Mouse (Mus musculus): ENCODE results near the gene Krt84. TPM values are rescaled to one million over a fixed set of nuclear protein-coding genes. Genes with fewer than 3 reads are reported as not detected.
A peak's percentile ranks its signal among the peaks of the same experiment; 100 is the strongest.

Gene Krt84
- not detected in 2 replicates for polyA plus RNA-seq (2016; fragmentation: Nextera tagmentation; extraction: Ambion mirVana)

DNA sequence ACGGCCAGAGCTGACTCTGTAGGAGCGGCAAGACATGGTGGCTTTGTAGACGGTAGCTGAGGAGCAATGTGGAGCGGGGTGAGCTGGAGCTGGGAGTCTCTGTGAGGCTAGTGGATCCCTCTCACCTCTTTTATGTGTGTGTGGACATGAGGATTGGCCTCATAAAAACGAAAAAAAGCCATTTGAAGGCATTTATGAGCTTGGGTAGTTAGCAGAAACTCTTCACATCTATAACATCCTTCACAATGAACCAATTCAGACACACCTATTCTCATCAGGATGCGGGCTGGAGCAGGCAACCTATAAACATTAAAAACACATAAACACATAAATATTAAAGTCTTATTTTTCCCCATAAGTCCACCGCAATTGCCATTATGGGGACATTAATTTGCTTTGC lies at the start of gene Krt84:
Gene Krt84, minus strand, starts transcription at position 101 of the 400 bp plus-strand sequence.
- Histone ChIP-seq H3K4me3 (no peak within 1 kb of the TSS), H3K9me3 (replicated peaks) (no peaks in the 10 kb centered on the region), H3K4me1 (peaks cover 7% of the 10 kb centered on the region), H3K27ac (replicated peaks) (no peak within 1 kb of the TSS), H3K27me3 (ENCODE audit: low read depth, poor library complexity, severe bottlenecking) (no peaks in the 10 kb centered on the region), H3K36me3 (no peaks in the 10 kb centered on the region)
- WGBS, result 89% methylated on average over 7 of the region's 7 CpGs
- no peak for DNase-seq (ENCODE audit: low spot score)

DNA sequence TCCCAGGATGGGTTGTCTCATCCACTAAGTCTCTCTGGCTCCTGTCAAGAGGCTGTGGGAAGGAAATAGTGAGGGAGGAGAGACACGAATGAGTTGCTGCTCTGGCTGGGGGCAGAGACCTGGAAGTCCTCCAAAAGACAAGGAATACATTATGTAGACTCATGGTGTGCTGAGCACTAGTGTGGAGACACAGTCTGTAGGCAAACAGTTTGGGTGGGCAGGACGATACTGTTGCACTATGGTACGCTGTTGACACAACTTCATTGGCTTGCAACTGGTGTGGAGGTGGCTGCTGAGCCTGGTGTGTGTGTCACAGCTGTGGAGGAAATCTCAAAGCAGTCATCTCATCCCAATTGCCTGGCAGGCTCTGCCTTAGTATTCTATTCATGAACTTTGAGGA lies 49.1 kb upstream of the Krt84 start:
- Histone ChIP-seq H3K4me3 (no peak overlapping the region), H3K27me3 (ENCODE audit: low read depth, poor library complexity, severe bottlenecking) (no peaks in the 10 kb centered on the region), H3K4me1 (no peaks in the 10 kb centered on the region), H3K36me3 (no peaks in the 10 kb centered on the region), H3K9me3 (replicated peaks) (no peaks in the 10 kb centered on the region), H3K27ac (replicated peaks) (no peak overlapping the region)
- WGBS, result 88% methylated on average over 3 of the region's 3 CpGs
- no peak for DNase-seq (ENCODE audit: low spot score)

DNA sequence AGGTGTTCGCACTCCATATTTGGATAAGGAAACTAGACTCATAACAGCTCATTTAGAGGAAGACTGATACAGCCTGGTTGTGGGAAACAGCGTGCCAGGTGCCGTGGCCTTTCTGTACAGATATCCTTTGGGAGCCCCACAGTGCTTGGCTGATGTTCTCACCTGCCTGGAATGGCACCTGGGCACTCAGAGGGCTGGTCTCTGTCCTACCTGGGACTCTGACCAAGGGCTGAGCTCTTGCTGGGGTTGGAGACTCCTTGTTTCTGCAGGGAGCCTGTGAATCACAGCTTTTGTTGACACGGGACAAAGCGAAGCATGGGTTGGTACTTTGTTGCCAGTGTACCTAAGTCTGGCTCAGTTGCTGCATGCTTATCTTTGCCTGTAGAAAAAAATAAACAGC lies 42.9 kb upstream of the Krt84 start:
- Histone ChIP-seq H3K27me3 (ENCODE audit: low read depth, poor library complexity, severe bottlenecking) (no peaks in the 10 kb centered on the region), H3K4me1 (no peaks in the 10 kb centered on the region), H3K36me3 (no peaks in the 10 kb centered on the region), H3K4me3 (no peak overlapping the region), H3K9me3 (replicated peaks) (no peaks in the 10 kb centered on the region), H3K27ac (replicated peaks) (no peak overlapping the region)
- WGBS, result 90% methylated on average over 5 of the region's 5 CpGs
- no peak for DNase-seq (ENCODE audit: low spot score)

DNA sequence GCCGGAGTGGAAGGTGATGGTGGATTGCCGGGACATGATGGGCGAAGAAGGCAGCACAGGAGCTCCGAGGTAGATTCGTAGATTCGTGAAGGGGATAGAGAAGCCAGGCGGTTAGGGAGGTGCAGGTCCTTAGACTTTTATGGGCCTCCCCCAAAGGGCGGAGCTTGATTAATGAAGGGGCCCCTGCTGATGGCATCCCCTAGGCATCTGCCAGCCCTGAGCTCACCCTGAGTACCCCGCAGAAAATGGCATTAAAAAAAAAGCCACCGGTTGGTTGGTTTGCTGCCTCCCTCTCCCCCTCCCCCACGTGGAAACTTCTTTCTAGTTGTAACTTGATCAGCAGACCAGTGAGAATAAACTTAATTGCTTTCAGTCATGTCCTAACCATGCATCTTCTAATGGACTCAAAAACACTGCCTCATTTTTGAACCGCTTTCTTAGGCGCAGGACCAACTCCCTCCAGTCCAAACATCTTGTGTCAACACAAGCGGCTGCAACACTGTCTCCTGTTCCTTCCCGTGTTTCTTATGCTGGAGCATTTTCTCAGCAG lies 41.3 kb upstream of the Krt84 start, which contains the start of gene Krt75:
Gene Krt75, minus strand, starts transcription at position 109 of the 550 bp plus-strand sequence.
- Histone ChIP-seq H3K4me1 (no peaks in the 10 kb centered on the region), H3K27ac (replicated peaks) (peak within 1 kb of the TSS; percentile 9; the same call in 1 of the 2 replicates), H3K9me3 (replicated peaks) (no peaks in the 10 kb centered on the region), H3K36me3 (no peaks in the 10 kb centered on the region), H3K27me3 (ENCODE audit: low read depth, poor library complexity, severe bottlenecking) (no peaks in the 10 kb centered on the region), H3K4me3 (no peak within 1 kb of the TSS)
- DNase-seq (ENCODE audit: low spot score), result no peak
- WGBS, result 70% methylated on average over 15 of the region's 15 CpGs

GRCm38 (mm10) chr15:101567780-101568179 lies 35.2 kb upstream of the Krt84 start:
- 0 out of 2 replicates have a peak, but pooled peaks cover 3% of the 10 kb centered on the region for H3K27me3 ChIP-seq (ENCODE audit: low read depth, poor library complexity, severe bottlenecking)
- WGBS, result 51% methylated on average over 7 of the region's 7 CpGs
- H3K4me1 ChIP-seq, result peaks cover 6% of the 10 kb centered on the region; the same call in 1 of the 2 replicates
- no peak overlapping the region for H3K27ac ChIP-seq (replicated peaks)
- DNase-seq (ENCODE audit: low spot score), result no peak
- no peaks in the 10 kb centered on the region for H3K9me3 ChIP-seq (replicated peaks)
- no peaks in the 10 kb centered on the region for H3K36me3 ChIP-seq
- no peak overlapping the region for H3K4me3 ChIP-seq

DNA sequence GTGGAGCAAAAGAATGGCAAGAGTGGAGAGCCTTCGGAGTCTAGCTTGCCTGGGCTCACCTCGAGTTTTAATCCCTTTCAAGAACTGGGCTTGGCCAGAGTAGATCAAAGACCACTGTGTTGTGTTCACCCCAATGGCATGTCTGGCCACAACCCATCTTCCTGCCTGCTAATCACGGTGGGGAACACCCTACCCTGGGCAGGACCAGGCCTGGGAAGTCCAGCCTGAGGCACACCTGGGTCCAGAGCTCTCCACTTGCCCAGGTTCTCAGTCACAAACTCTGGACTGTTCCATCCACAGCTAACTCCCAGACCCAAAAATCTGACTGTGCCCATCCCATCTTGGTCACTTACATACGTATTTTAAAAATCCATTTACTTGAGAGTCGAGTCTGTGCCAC lies 30.2 kb upstream of the Krt84 start, which contains the start of gene Krt90:
Gene Krt90, minus strand, starts transcription at position 101 of the 400 bp plus-strand sequence.
- Histone ChIP-seq H3K4me3 (no peak within 1 kb of the TSS), H3K36me3 (no peaks in the 10 kb centered on the region), H3K27ac (replicated peaks) (no peak within 1 kb of the TSS), H3K4me1 (peaks cover 17% of the 10 kb centered on the region), H3K27me3 (ENCODE audit: low read depth, poor library complexity, severe bottlenecking) (peaks cover 17% of the 10 kb centered on the region), H3K9me3 (replicated peaks) (no peaks in the 10 kb centered on the region)
- WGBS, result 67% methylated on average over 5 of the region's 5 CpGs
- no peak for DNase-seq (ENCODE audit: low spot score)

DNA sequence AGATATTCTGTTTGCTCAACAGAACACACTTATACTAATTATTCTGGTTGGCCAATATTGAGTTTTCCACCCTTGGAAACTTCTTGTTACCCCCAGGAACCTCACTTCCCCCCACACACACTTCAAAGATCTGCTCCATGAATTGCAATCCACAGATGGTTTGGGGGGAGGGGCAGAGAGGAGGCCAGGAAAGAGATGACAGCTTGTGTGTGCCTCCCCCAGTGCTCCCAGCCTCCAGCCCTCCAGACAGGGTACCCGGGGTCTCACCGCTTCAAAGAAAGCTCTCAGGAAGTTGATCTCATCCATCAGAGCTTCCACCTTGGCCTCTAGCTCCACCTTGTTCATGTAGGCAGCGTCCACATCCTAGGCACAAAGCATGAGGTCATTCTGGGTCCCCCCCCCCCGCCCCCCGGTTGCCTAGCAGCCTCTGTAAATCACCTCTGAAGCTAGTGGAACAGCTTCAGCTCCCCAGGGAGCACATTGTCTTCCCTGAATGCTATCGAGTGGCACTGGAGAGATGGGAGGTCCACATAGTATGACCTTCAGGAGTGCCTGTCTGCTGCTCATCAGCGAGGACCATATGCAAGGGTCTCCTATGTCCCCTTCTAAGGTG lies 25.5 kb upstream of the Krt84 start:
- Histone ChIP-seq H3K27me3 (ENCODE audit: low read depth, poor library complexity, severe bottlenecking) (peaks cover 44% of the 10 kb centered on the region), H3K9me3 (replicated peaks) (no peaks in the 10 kb centered on the region), H3K36me3 (no peaks in the 10 kb centered on the region), H3K4me1 (peaks cover 28% of the 10 kb centered on the region), H3K27ac (replicated peaks) (peak overlapping the region; percentile 61), H3K4me3 (peak overlapping the region; percentile 11; the same call in 1 of the 2 replicates)
- WGBS, result 11% methylated on average over 7 of the region's 7 CpGs
- DNase-seq (ENCODE audit: low spot score), result peak; percentile 56

DNA sequence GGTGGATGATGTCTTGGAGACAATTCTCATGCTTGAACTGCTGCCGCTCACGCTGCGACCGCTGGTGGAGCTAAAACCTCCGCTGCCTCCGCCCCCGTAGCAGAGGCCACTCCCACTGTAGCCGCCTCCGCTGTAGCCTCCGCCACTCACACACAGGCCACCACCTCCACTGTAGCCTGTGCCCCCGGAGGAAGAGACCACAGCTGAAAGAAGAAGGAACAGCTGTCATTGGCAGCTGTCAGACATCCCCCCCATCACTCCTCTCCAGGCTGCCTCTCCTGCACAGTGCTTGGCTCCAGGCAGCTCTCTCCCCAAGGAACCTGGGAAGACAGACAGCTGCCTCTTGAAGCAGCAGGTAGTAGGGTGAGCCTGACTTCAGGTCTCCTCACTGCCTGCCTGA lies 20.5 kb upstream of the Krt84 start:
- Histone ChIP-seq H3K27ac (replicated peaks) (no peak overlapping the region), H3K36me3 (no peaks in the 10 kb centered on the region), H3K4me1 (peaks cover 27% of the 10 kb centered on the region), H3K27me3 (ENCODE audit: low read depth, poor library complexity, severe bottlenecking) (peaks cover 49% of the 10 kb centered on the region), H3K9me3 (replicated peaks) (no peaks in the 10 kb centered on the region), H3K4me3 (peak overlapping the region; percentile 39)
- DNase-seq (ENCODE audit: low spot score), result peak; percentile 51
- WGBS, result 2% methylated on average over 11 of the region's 11 CpGs

DNA sequence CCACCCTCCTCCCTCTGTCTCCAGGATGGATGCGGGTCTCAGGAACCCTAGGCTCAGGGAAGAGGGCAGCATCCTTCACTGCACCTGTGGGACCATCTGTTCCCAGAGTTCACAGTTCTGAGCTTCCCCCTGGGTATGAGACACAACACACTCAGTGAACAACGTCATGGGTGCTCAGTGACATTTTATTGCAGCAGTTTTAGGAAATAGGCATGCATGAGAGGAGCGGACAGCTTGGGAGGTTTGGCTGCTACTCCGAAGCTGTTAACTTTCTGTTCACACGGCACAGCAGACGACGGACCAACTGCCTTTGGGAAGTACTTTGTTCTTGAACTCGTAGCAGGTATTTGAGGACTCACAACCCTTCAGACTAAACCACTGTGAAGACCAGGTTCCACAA lies 19.6 kb upstream of the Krt84 start:
- no peak for DNase-seq (ENCODE audit: low spot score)
- Histone ChIP-seq H3K27ac (replicated peaks) (no peak overlapping the region), H3K4me3 (no peak overlapping the region), H3K36me3 (no peaks in the 10 kb centered on the region), H3K4me1 (peaks cover 17% of the 10 kb centered on the region), H3K27me3 (ENCODE audit: low read depth, poor library complexity, severe bottlenecking) (peaks cover 49% of the 10 kb centered on the region), H3K9me3 (replicated peaks) (no peaks in the 10 kb centered on the region)
- WGBS, result 80% methylated on average over 8 of the region's 8 CpGs

- H3K9me3 ChIP-seq (replicated peaks), result no peaks in the 10 kb centered on the region
- no peak within 1 kb of the TSS for H3K4me3 ChIP-seq
- no peaks in the 10 kb centered on the region for H3K36me3 ChIP-seq
- H3K4me1 ChIP-seq, result peaks cover 16% of the 10 kb centered on the region
- H3K27me3 ChIP-seq (ENCODE audit: low read depth, poor library complexity, severe bottlenecking), result peaks cover 40% of the 10 kb centered on the region
- no peak within 1 kb of the TSS for H3K27ac ChIP-seq (replicated peaks)
- 81% methylated on average over 7 of the region's 7 CpGs for WGBS
- no peak for DNase-seq (ENCODE audit: low spot score)
Observed at GRCm38 (mm10) chr15:101550567-101550966, 17.9 kb upstream of the Krt84 start, which contains the start of gene Krt82. TSS of gene Krt82 (minus strand) at chr15:101550667.

DNA sequence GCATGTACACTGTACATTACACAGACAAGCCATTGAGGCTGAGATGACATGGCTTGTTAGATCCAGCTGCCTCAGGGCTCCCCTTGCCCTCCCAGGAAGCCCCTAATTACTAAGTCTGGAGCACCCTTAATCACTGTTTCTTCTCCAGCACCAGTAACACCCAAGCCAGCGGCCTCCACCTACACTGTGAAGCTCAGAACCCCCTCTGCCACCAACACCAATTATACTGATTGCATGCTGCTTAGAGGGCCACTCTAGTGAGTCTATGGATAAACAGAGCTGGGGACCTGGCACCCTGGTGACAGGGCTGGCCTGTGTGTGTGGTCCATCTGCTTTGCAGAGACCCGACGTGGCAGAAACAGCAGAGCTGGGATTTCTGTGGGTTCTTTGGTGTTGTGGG lies 11.9 kb upstream of the Krt84 start:
- Histone ChIP-seq H3K27me3 (ENCODE audit: low read depth, poor library complexity, severe bottlenecking) (0 out of 2 replicates have a peak, but pooled peaks cover 3% of the 10 kb centered on the region), H3K4me3 (no peak overlapping the region), H3K4me1 (no peaks in the 10 kb centered on the region), H3K36me3 (no peaks in the 10 kb centered on the region), H3K27ac (replicated peaks) (no peak overlapping the region), H3K9me3 (replicated peaks) (no peaks in the 10 kb centered on the region)
- WGBS, result 78% methylated on average over 3 of the region's 3 CpGs
- no peak for DNase-seq (ENCODE audit: low spot score)

GRCm38 (mm10) chr15:101542543-101542942 lies 9.9 kb upstream of the Krt84 start:
- 0 out of 2 replicates have a peak, but pooled peaks cover 3% of the 10 kb centered on the region for H3K27me3 ChIP-seq (ENCODE audit: low read depth, poor library complexity, severe bottlenecking)
- 68% methylated on average over 9 of the region's 9 CpGs for WGBS
- no peak for DNase-seq (ENCODE audit: low spot score)
- H3K9me3 ChIP-seq (replicated peaks), result no peaks in the 10 kb centered on the region
- no peaks in the 10 kb centered on the region for H3K4me1 ChIP-seq
- H3K4me3 ChIP-seq, result no peak overlapping the region
- H3K27ac ChIP-seq (replicated peaks), result no peak overlapping the region; the same call in 1 of the 2 replicates
- H3K36me3 ChIP-seq, result no peaks in the 10 kb centered on the region

GRCm38 (mm10) chr15:101538580-101538900 lies 5.9 kb upstream of the Krt84 start:
- Histone ChIP-seq H3K9me3 (replicated peaks) (no peaks in the 10 kb centered on the region), H3K27ac (replicated peaks) (no peak overlapping the region), H3K27me3 (ENCODE audit: low read depth, poor library complexity, severe bottlenecking) (no peaks in the 10 kb centered on the region), H3K36me3 (no peaks in the 10 kb centered on the region), H3K4me1 (peaks cover 7% of the 10 kb centered on the region), H3K4me3 (no peak overlapping the region)
- WGBS, result 80% methylated on average over 4 of the region's 4 CpGs
- DNase-seq (ENCODE audit: low spot score), result no peak

All from midbrain, embryonic 10.5 days (tissue).